Mouse (Mus musculus): ENCODE results near the gene Gramd2. TPM values are rescaled to one million over a fixed set of nuclear protein-coding genes. Genes with fewer than 3 reads are reported as not detected.

The Gramd2 gene
- polyA plus RNA-seq, 2 experiments = 0.12 TPM; not detected in 1

GRCm38 (mm10) chr9:59701094-59701493 is 21.1 kb downstream of the Gramd2 start:
- no peak overlapping the region for H3K4me3 ChIP-seq (ENCODE audit: insufficient read depth in 1 of 2, low read depth in 2 of 2, low read length in 2 of 2)
- no peaks in the 10 kb centered on the region for H3K36me3 ChIP-seq (replicated peaks; ENCODE audit: control insufficient read depth, insufficient read depth, low read depth)
- DNase-seq (ENCODE audit: low read depth in 3 of 3, low spot score in 3 of 3) (no peak), ATAC-seq (ENCODE audit: insufficient read depth) (no peak)
- 73% methylated on average over 7 of the region's 7 CpGs for WGBS (ENCODE audit: insufficient replicate concordance)
- TF ChIP-seq CTCF (IDR thresholded peaks at IDR 0.05; ENCODE audit: low read depth) = no peak
- no peak for TF ChIP-seq EP300 (IDR thresholded peaks at IDR 0.05; ENCODE audit: low read depth)
- H3K4me2 ChIP-seq (ENCODE audit: low read depth) = no peak overlapping the region
- H3K4me1 ChIP-seq (replicated peaks; ENCODE audit: control insufficient read depth in 2 of 2, insufficient read depth in 2 of 2, low read length in 1 of 2) = no peaks in the 10 kb centered on the region
- H3K27ac ChIP-seq = no peak overlapping the region
- H3K9ac ChIP-seq (replicated peaks) = no peak overlapping the region
- no peaks in the 10 kb centered on the region for H3K9me3 ChIP-seq (ENCODE audit: control insufficient read depth, low read length)
- no peaks in the 10 kb centered on the region for H3K27me3 ChIP-seq (ENCODE audit: control insufficient read depth, insufficient read depth, low read length)

- no peaks in the 10 kb centered on the region for H3K36me3 ChIP-seq (replicated peaks; ENCODE audit: control insufficient read depth, insufficient read depth, low read depth)
- no peaks in the 10 kb centered on the region for H3K9me3 ChIP-seq (ENCODE audit: control insufficient read depth, low read length)
- WGBS (ENCODE audit: insufficient replicate concordance) = 56% methylated on average over 6 of the region's 6 CpGs
- H3K27me3 ChIP-seq (ENCODE audit: control insufficient read depth, insufficient read depth, low read length) = no peaks in the 10 kb centered on the region
- TF ChIP-seq EP300 (IDR thresholded peaks at IDR 0.05; ENCODE audit: low read depth) = no peak
- TF ChIP-seq CTCF (IDR thresholded peaks at IDR 0.05; ENCODE audit: low read depth) = no peak
- H3K9ac ChIP-seq (replicated peaks) = no peak overlapping the region
- H3K27ac ChIP-seq = no peak overlapping the region
- ATAC-seq (ENCODE audit: insufficient read depth) (no peak), DNase-seq (ENCODE audit: low read depth in 3 of 3, low spot score in 3 of 3) (no peak)
- H3K4me3 ChIP-seq (ENCODE audit: insufficient read depth in 1 of 2, low read depth in 2 of 2, low read length in 2 of 2) = no peak overlapping the region
- H3K4me1 ChIP-seq (replicated peaks; ENCODE audit: control insufficient read depth in 2 of 2, insufficient read depth in 2 of 2, low read length in 1 of 2) = no peaks in the 10 kb centered on the region
- no peak overlapping the region for H3K4me2 ChIP-seq (ENCODE audit: low read depth)
These were observed 23.2 kb downstream of the Gramd2 start for GRCm38 (mm10) chr9:59703099-59703498.

GRCm38 (mm10) chr9:59706850-59707825 is 27.2 kb downstream of the Gramd2 start:
- no peak overlapping the region for H3K27ac ChIP-seq
- no peak overlapping the region for H3K4me2 ChIP-seq (ENCODE audit: low read depth)
- no peaks in the 10 kb centered on the region for H3K9me3 ChIP-seq (ENCODE audit: control insufficient read depth, low read length)
- H3K4me1 ChIP-seq (replicated peaks; ENCODE audit: control insufficient read depth in 2 of 2, insufficient read depth in 2 of 2, low read length in 1 of 2) = no peaks in the 10 kb centered on the region
- DNase-seq (ENCODE audit: low read depth in 3 of 3, low spot score in 3 of 3) (no peak), ATAC-seq (ENCODE audit: insufficient read depth) (no peak)
- WGBS (ENCODE audit: insufficient replicate concordance) = 33% methylated on average over 10 of the region's 10 CpGs
- H3K36me3 ChIP-seq (replicated peaks; ENCODE audit: control insufficient read depth, insufficient read depth, low read depth) = no peaks in the 10 kb centered on the region
- H3K9ac ChIP-seq (replicated peaks) = no peak overlapping the region
- H3K27me3 ChIP-seq (ENCODE audit: control insufficient read depth, insufficient read depth, low read length) = no peaks in the 10 kb centered on the region
- no peak overlapping the region for H3K4me3 ChIP-seq (ENCODE audit: insufficient read depth in 1 of 2, low read depth in 2 of 2, low read length in 2 of 2)
- no peak for TF ChIP-seq CTCF (IDR thresholded peaks at IDR 0.05; ENCODE audit: low read depth)
- TF ChIP-seq EP300 (IDR thresholded peaks at IDR 0.05; ENCODE audit: low read depth) = no peak

GRCm38 (mm10) chr9:59709225-59709624 is 29.3 kb downstream of the Gramd2 start:
- H3K9ac ChIP-seq (replicated peaks) = no peak overlapping the region
- H3K27me3 ChIP-seq (ENCODE audit: control insufficient read depth, insufficient read depth, low read length) = no peaks in the 10 kb centered on the region
- H3K4me3 ChIP-seq (ENCODE audit: insufficient read depth in 1 of 2, low read depth in 2 of 2, low read length in 2 of 2) = no peak overlapping the region
- ATAC-seq (ENCODE audit: insufficient read depth) = no peak
- no peak for TF ChIP-seq CTCF (IDR thresholded peaks at IDR 0.05; ENCODE audit: low read depth)
- TF ChIP-seq EP300 (IDR thresholded peaks at IDR 0.05; ENCODE audit: low read depth) = no peak
- no peaks in the 10 kb centered on the region for H3K4me1 ChIP-seq (replicated peaks; ENCODE audit: control insufficient read depth in 2 of 2, insufficient read depth in 2 of 2, low read length in 1 of 2)
- DNase-seq (ENCODE audit: low read depth in 3 of 3, low spot score in 3 of 3) = no peak
- no peaks in the 10 kb centered on the region for H3K9me3 ChIP-seq (ENCODE audit: control insufficient read depth, low read length)
- H3K4me2 ChIP-seq (ENCODE audit: low read depth) = no peak overlapping the region
- no peaks in the 10 kb centered on the region for H3K36me3 ChIP-seq (replicated peaks; ENCODE audit: control insufficient read depth, insufficient read depth, low read depth)
- no peak overlapping the region for H3K27ac ChIP-seq
- 55% methylated on average over 3 of the region's 3 CpGs for WGBS (ENCODE audit: insufficient replicate concordance)

GRCm38 (mm10) chr9:59716275-59716898 is 36.4 kb downstream of the Gramd2 start:
- WGBS (ENCODE audit: insufficient replicate concordance) = 60% methylated on average over 7 of the region's 7 CpGs
- no peak for TF ChIP-seq EP300 (IDR thresholded peaks at IDR 0.05; ENCODE audit: low read depth)
- no peak for TF ChIP-seq CTCF (IDR thresholded peaks at IDR 0.05; ENCODE audit: low read depth)
- Histone ChIP-seq H3K27ac (no peak overlapping the region), H3K36me3 (replicated peaks; ENCODE audit: control insufficient read depth, insufficient read depth, low read depth) (no peaks in the 10 kb centered on the region), H3K9me3 (ENCODE audit: control insufficient read depth, low read length) (no peaks in the 10 kb centered on the region), H3K4me2 (ENCODE audit: low read depth) (no peak overlapping the region), H3K27me3 (ENCODE audit: control insufficient read depth, insufficient read depth, low read length) (no peaks in the 10 kb centered on the region), H3K9ac (replicated peaks) (no peak overlapping the region), H3K4me1 (replicated peaks; ENCODE audit: control insufficient read depth in 2 of 2, insufficient read depth in 2 of 2, low read length in 1 of 2) (no peaks in the 10 kb centered on the region), H3K4me3 (ENCODE audit: insufficient read depth in 1 of 2, low read depth in 2 of 2, low read length in 2 of 2) (no peak overlapping the region)
- DNase-seq (ENCODE audit: low read depth in 3 of 3, low spot score in 3 of 3) = no peak
- no peak for ATAC-seq (ENCODE audit: insufficient read depth)

Measured in liver, embryonic 14.5 days (tissue).